Mouse (Mus musculus): ENCODE data around the gene Rhoa. TPM values are rescaled to one million over a fixed set of nuclear protein-coding genes. Genes with fewer than 3 reads are reported as not detected.

The Rhoa gene
- polyA plus RNA-seq, 1 experiment, result 304 TPM

DNA sequence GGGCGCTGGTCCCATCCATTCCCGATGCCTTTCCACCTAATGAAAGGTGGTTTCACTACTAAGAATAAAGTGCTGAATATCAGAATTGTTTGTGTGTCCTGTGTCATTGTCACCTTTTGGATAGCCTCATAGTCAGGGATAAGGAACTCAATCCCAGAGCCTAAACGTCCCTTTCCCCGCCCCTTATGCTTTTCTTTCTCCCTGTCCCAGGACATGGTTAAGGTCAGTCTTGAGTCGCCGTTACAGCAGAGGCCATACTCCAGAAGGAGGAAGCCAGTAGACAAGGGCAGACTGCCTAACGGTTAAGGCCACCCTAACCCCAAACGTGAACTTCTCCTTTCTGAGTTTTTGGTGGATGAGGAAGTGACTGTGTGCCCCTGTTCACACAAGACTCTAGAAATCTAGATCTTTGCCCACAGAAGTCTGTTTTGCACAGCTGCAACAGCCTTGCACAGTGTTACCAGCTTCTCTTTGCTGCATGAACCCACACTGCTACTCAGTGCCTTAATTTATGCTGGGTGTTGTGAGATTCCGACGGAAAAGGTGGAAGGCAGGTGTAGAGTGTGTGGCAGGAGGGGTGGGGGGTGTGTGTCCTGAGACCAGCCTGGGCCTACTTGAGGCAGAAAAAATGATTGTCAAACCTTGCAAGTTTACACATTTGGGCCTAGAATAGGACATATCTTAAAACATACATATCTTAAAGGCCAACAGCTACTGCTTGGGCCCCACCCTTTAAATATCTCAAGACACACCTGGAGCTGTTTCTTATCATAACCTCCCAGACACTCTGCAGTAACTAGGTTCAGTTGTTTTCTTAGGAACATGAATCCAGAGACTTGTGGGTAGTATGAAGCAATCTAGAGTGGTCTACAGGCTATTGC is 34.6 kb downstream of the Rhoa start:
- DNase-seq (ENCODE audit: low spot score), result no peak

DNA sequence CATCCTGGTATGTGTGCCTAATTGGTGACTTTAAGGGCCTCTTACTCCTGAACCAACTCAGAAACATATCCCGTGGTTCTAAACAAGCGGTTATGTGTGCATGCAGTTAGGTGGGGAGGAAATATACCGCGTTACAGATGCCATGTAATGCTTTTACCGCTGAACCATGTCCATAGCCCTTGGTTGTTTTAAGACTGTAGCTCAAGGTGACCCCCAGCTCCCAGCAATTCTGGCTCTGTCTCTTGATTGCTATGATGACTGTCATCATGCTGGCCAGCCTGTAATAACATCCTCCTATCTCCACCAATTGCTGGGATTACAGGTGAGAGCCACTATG is 35.2 kb downstream of the Rhoa start:
- no peak for DNase-seq (ENCODE audit: low spot score)

GRCm38 (mm10) chr9:108341801-108342200 is 35.9 kb downstream of the Rhoa start:
- DNase-seq (ENCODE audit: low spot score), result no peak

GRCm38 (mm10) chr9:108342301-108342831 is 36.4 kb downstream of the Rhoa start:
- no peak for DNase-seq (ENCODE audit: low spot score)

DNA sequence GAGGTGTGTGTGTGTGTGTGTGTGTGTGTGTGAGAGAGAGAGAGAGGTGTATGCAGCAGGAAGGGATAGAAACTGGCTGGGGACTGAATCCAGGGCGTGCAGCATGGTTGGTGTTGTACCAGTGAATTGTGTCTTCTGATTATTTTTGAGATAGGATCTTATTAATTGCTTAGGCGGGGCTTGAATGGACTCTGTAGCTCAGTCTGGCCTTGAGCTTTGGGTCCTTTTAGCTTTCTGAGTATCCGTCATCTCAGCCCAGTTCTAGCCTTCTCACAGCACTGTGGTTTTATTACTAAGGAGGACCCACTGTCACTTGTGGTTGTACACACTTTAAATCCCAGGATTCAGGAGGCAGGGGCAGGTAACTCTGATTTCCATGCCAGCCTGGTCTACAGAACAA is 37.4 kb downstream of the Rhoa start:
- no peak for DNase-seq (ENCODE audit: low spot score)

DNA sequence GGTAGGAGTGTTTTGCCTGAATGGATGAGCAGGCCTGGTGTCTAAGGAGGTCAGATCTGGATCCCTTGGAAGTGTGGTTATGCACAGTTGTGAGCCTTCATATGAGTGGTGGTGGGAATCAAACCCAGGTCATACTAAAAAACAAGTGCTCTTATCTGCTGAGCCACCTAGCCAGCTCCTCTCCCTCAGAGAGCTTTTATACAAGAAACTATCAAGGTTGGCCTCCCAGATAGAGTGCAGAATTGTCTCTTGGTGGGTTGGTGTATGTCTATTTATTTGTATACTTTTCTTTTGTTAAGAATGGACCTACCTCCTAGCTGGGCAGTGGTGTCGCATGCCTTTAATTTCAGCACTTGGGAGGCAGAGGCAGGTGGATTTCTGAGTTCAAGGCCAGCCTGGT is 37.9 kb downstream of the Rhoa start:
- DNase-seq (ENCODE audit: low spot score), result no peak

- DNase-seq (ENCODE audit: low spot score), result no peak
These were observed 38.5 kb downstream of the Rhoa start for GRCm38 (mm10) chr9:108344471-108344870.

- no peak for DNase-seq (ENCODE audit: low spot score)
These were observed 41.1 kb downstream of the Rhoa start for GRCm38 (mm10) chr9:108347024-108347423.

DNA sequence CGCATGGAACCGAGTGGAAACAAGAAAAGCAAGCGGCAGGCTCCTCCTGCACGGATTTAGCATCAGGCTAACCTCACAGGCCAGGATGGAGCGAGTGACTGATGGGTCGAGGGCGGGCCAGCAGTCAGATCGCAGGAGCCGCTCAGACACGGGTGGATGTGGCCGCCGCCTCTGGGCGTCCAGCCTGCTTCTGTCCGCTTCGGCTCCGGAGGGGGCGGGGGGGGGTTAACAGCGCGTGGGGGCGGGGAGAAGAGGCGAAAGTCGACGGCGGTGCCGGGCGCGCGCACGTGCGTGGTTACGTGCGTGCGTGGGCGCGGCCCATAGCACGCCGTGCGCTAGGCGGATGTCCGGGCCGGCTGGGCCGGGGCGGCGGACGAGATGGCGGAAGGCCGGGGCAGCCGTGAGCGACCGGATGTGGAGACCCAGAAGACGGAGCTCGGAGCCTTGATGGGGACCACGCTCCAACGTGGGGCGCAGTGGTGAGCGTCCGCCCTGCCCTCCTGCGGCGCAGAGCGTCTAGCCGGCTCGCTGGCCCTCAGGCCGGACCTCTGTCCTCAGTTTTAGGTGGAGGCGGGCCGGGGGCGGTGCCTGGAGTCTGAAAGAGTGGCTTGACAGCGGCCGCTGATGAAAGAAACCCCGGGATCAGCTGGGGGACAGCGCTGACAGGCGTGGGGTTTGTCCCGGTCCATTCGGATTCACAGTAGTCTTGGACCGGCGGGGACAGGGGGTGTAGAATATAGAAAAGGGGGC is 41.8 kb downstream of the Rhoa start, which contains the start of gene Usp4:
TSS of gene Usp4 (plus strand) at position 314 of the 750 bp plus-strand sequence.
- DNase-seq (ENCODE audit: low spot score), result peak; percentile 81

DNA sequence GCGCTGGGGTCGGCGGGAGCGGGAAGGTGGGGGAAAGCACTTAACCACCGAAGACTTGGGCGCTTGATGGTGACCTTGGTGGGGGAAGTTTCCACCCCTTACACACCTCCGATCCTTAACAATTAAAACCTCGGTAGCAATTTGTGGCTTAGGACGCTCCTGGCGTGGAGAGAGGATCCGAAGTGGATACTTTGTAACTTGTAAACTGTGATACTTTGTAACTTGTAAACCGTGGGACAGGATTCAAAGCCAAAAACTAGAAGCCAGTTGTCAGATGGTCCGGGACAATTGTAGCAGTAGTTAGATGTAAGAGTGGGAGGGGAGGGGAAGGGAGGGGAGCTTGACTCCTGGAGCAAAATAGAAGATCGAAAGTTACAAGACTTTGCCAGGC is 42.4 kb downstream of the Rhoa start:
- no peak for DNase-seq (ENCODE audit: low spot score)

GRCm38 (mm10) chr9:108349727-108350126 is 43.8 kb downstream of the Rhoa start:
- no peak for DNase-seq (ENCODE audit: low spot score)

- no peak for DNase-seq (ENCODE audit: low spot score)
These were observed 72.3 kb downstream of the Rhoa start for GRCm38 (mm10) chr9:108378234-108378633.

- no peak for DNase-seq (ENCODE audit: low spot score)
These were observed 72.8 kb downstream of the Rhoa start for GRCm38 (mm10) chr9:108378736-108379135.

- no peak for DNase-seq (ENCODE audit: low spot score)
These were observed 73.4 kb downstream of the Rhoa start for GRCm38 (mm10) chr9:108379294-108379693.

GRCm38 (mm10) chr9:108381382-108381781 is 75.5 kb downstream of the Rhoa start:
- DNase-seq (ENCODE audit: low spot score), result no peak

- DNase-seq (ENCODE audit: low spot score), result no peak
These were observed 79.1 kb downstream of the Rhoa start for GRCm38 (mm10) chr9:108385006-108385405.

DNA sequence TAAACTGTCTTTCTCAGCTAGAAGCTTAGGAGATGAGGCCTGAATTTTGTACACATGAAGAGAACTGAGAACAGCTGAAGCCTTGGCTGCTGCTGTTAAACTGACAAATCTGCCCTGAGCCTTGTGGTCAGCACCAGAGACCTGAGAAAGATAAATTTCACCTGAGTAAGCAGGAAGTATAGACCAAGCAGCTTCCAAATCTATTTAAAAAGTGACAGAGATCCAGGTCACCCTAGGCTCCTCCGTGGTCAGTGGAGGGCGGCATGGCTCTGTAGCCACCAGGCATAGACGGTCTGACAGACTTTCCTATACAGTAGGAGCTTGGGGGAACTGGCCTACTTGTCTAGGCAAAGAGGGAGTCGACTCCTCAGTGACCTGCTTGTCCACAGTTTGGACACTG is 80.9 kb downstream of the Rhoa start:
- DNase-seq (ENCODE audit: low spot score), result no peak

Other genes starting within 250 kb of the Rhoa start
- gene Mst1, start 225.7 kb upstream of the Rhoa start, polyA plus RNA-seq (2012; rRNA removed), result 5.6 and 6.2 TPM in 2 replicates
- gene Rnf123, start 222.8 kb upstream of the Rhoa start, polyA plus RNA-seq (2012; rRNA removed), result 54.6 and 60.6 TPM in 2 replicates
- 58.4 and 64.1 TPM in 2 replicates for gene Apeh, start 211.5 kb upstream of the Rhoa start, polyA plus RNA-seq (2012; rRNA removed)
- 0.41 and 0.44 TPM in 2 replicates for gene Bsn, start 115.7 kb upstream of the Rhoa start, polyA plus RNA-seq (2012; rRNA removed)
- 38.3 and 71.9 TPM in 2 replicates for gene Dag1, start 42.2 kb upstream of the Rhoa start, polyA plus RNA-seq (2012; rRNA removed)
- 32.8 and 39.3 TPM in 2 replicates for gene Nicn1, start 15.7 kb upstream of the Rhoa start, polyA plus RNA-seq (2012; rRNA removed)
- gene Amt, start 9.3 kb upstream of the Rhoa start, polyA plus RNA-seq (2012; rRNA removed), result 34.0 and 35.5 TPM in 2 replicates
- 80.0 and 107 TPM in 2 replicates for gene Tcta, start within 50 bp of the Rhoa start, polyA plus RNA-seq (2012; rRNA removed)
- 703 and 735 TPM in 2 replicates for gene Gpx1, start 32.8 kb downstream of the Rhoa start, polyA plus RNA-seq (2012; rRNA removed)
- 64.1 and 77.6 TPM in 2 replicates for gene Usp4, start 41.7 kb downstream of the Rhoa start, polyA plus RNA-seq (2012; rRNA removed)
- 0.22 and 0.39 TPM in 2 replicates for gene 1700102P08Rik, start 86.7 kb downstream of the Rhoa start, polyA plus RNA-seq (2012; rRNA removed)
- gene Ccdc36, start 122.4 kb downstream of the Rhoa start, polyA plus RNA-seq (2012; rRNA removed), result 0.06 TPM in 2 replicates
- gene BC048562, start 130.4 kb downstream of the Rhoa start, polyA plus RNA-seq (2012; rRNA removed), result not detected in 2 replicates
- 24.5 and 25.9 TPM in 2 replicates for gene Ccdc71, start 154.4 kb downstream of the Rhoa start, polyA plus RNA-seq (2012; rRNA removed)
- gene Klhdc8b, start 155.5 kb downstream of the Rhoa start, polyA plus RNA-seq (2012; rRNA removed), result 83.4 and 103 TPM in 2 replicates
- gene Lamb2, start 173.6 kb downstream of the Rhoa start, polyA plus RNA-seq (2012; rRNA removed), result 147 and 181 TPM in 2 replicates
- gene Usp19, start 184.5 kb downstream of the Rhoa start, polyA plus RNA-seq (2012; rRNA removed), result 133 and 144 TPM in 2 replicates
- gene Qars, start 201.6 kb downstream of the Rhoa start, polyA plus RNA-seq (2012; rRNA removed), result 145 and 162 TPM in 2 replicates
- 81.8 and 89.8 TPM in 2 replicates for gene Qrich1, start 210.7 kb downstream of the Rhoa start, polyA plus RNA-seq (2012; rRNA removed)